Mouse (Mus musculus) embryonic stem cell, embryonic (primary cell): ENCODE measurements around the gene Fhit.

Experiments used
- CTCF ChIA-PET, 4 experiments: fragments of 300-600 bp in 2 of 4; fragments of 350-600 bp in 2 of 4; sonication (Branson Sonifier 250); formaldehyde crosslinking; loops; one replicate each; lab custom pipeline; 2022; ENCODE audit warnings: inconsistent platforms in 2 of 4; lab: Charles Lee
- POLR2A ChIA-PET, 4 experiments: fragments of 300-600 bp in 2 of 4; fragments of 350-600 bp in 2 of 4; sonication (Branson Sonifier 250); formaldehyde crosslinking; loops; one replicate each; lab custom pipeline; 2022; ENCODE audit warnings: antibody characterized with exemption in 4 of 4, inconsistent platforms in 1 of 4; lab: Charles Lee

The Fhit gene

GRCm38 (mm10) chr14:10122176-10122575, 1039.7 kb downstream of the Fhit start:
- CTCF ChIA-PET = no interaction called here
- POLR2A ChIA-PET = no interaction called here

- CTCF ChIA-PET = no interaction called here
- POLR2A ChIA-PET = no interaction called here
Measured at GRCm38 (mm10) chr14:10096236-10096635, 1065.6 kb downstream of the Fhit start.

GRCm38 (mm10) chr14:10079062-10079461, 1082.8 kb downstream of the Fhit start:
- ChIA-PET POLR2A (no interaction called here), CTCF (no interaction called here)

- POLR2A ChIA-PET = no interaction called here
- CTCF ChIA-PET = no interaction called here
Measured at GRCm38 (mm10) chr14:10049947-10050346, 1111.9 kb downstream of the Fhit start.

- POLR2A ChIA-PET = no interaction called here
- CTCF ChIA-PET = no interaction called here
Measured at GRCm38 (mm10) chr14:10047123-10047783, 1114.6 kb downstream of the Fhit start.

GRCm38 (mm10) chr14:10046336-10047122, 1115.3 kb downstream of the Fhit start:
- ChIA-PET POLR2A (no interaction called here), CTCF (no interaction called here)

- CTCF ChIA-PET = no interaction called here
- POLR2A ChIA-PET = no interaction called here
Measured at GRCm38 (mm10) chr14:10038021-10038420, 1123.8 kb downstream of the Fhit start.

- CTCF ChIA-PET = no interaction called here
- POLR2A ChIA-PET = no interaction called here
Measured at GRCm38 (mm10) chr14:10036685-10037215, 1125.1 kb downstream of the Fhit start.

- CTCF ChIA-PET = no interaction called here
- POLR2A ChIA-PET = no interaction called here
Measured at GRCm38 (mm10) chr14:10035682-10036081, 1126.2 kb downstream of the Fhit start.

- ChIA-PET CTCF (no interaction called here), POLR2A (no interaction called here)
Measured at GRCm38 (mm10) chr14:10035270-10035669, 1126.6 kb downstream of the Fhit start.

- ChIA-PET CTCF (no interaction called here), POLR2A (no interaction called here)
Measured at GRCm38 (mm10) chr14:10023382-10023781, 1138.5 kb downstream of the Fhit start.

GRCm38 (mm10) chr14:10022304-10022703, 1139.5 kb downstream of the Fhit start:
- POLR2A ChIA-PET = interaction anchor here in 1 of 4 experiments (0.8 kb wide), 1 partner anchor 23 kb away, joined by 3 read pairs; no protein-coding TSS in a partner anchor
- CTCF ChIA-PET = no interaction called here

- CTCF ChIA-PET = no interaction called here
- POLR2A ChIA-PET = no interaction called here
Measured at GRCm38 (mm10) chr14:10020400-10021140, 1141.3 kb downstream of the Fhit start.

GRCm38 (mm10) chr14:10013817-10014266, 1148.0 kb downstream of the Fhit start:
- ChIA-PET POLR2A (interaction anchor here in 1 of 4 experiments (1.2 kb wide), 1 partner anchor 12 kb away, joined by 3 read pairs; no protein-coding TSS in a partner anchor), CTCF (no interaction called here)

- CTCF ChIA-PET = no interaction called here
Measured at GRCm38 (mm10) chr14:10013003-10013816, 1148.6 kb downstream of the Fhit start.

GRCm38 (mm10) chr14:10006278-10006677, 1155.6 kb downstream of the Fhit start:
- CTCF ChIA-PET = no interaction called here
- POLR2A ChIA-PET = no interaction called here

More at GRCm38 (mm10) chr14:10013003-10013816, 1148.6 kb downstream of the Fhit start:
- POLR2A ChIA-PET = interaction anchor here in 1 of 4 experiments (1.2 kb wide), 1 partner anchor 13 kb away, joined by 3 read pairs; no protein-coding TSS in a partner anchor

GRCm38 (mm10) chr14:10003847-10004246, 1158.0 kb downstream of the Fhit start:
- POLR2A ChIA-PET = no interaction called here
- CTCF ChIA-PET = no interaction called here

GRCm38 (mm10) chr14:9990677-9991076, 1171.2 kb downstream of the Fhit start:
- ChIA-PET POLR2A (interaction anchor here in 1 of 4 experiments (0.6 kb wide), 1 partner anchor 810 kb away, joined by 3 read pairs; no protein-coding TSS in a partner anchor), CTCF (no interaction called here)
